In the genomic region with DNA sequence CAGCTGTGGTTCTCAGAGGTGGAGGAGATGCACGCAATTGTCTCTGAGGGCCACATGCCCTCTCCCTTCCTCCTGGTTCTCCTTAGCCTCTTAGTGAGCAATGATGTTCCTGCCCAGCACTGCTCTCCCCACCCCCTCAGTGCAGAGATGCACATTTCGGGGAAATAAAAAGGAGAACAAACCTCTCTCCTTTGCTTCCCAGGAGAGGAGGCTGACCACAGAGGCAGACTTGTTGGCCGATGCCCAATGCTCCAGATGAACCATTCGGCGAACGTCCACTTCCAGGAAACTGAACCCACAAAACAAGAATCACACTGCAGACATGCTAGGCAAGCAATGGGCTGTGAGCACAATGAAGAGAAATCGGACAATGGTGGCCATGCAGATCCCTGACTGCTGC, we compare ENCODE assay signal across 10 mouse cellular contexts.
DNase-seq lines count a peak whose midpoint lies in the region; ATAC-seq and TF ChIP-seq lines count a peak whose summit lies in the region.
"Had no signal": no experiment of that assay in that cellular context is flagged by ENCODE, and none has a peak within 500 bp of the region (broad histone marks: within the 10 kb centered on the region; RNA-seq: fewer than 3 reads in every experiment).

No protein-coding gene starts in this region.

- H3K27me3 ChIP-seq in G1E (ENCODE audit: insufficient read depth, low read length) = no peaks in the 10 kb centered on the region
- H3K27me3 ChIP-seq: heart, embryonic 13.5 days; liver, embryonic 15.5 days had no signal

- TF ChIP-seq CTCF in G1E (IDR thresholded peaks at IDR 0.05; ENCODE audit: low read depth, low read length) = no peak

- H3K4me3 ChIP-seq in G1E (ENCODE audit: low read depth, low read length) = peak overlapping the region; percentile 17; the same call in 1 of the 2 replicates
- H3K4me3 ChIP-seq: heart, embryonic 13.5 days; left cerebral cortex, adult 2 months; liver, embryonic 15.5 days had no signal

- H3K9me3 ChIP-seq in G1E (replicated peaks) = no peaks in the 10 kb centered on the region
- H3K9me3 ChIP-seq: heart, embryonic 13.5 days; liver, embryonic 15.5 days had no signal

- no peaks in the 10 kb centered on the region for H3K36me3 ChIP-seq in G1E (replicated peaks)
- H3K36me3 ChIP-seq: heart, embryonic 13.5 days; liver, embryonic 15.5 days had no signal

- peaks cover 72% of the 10 kb centered on the region for H3K4me1 ChIP-seq in G1E (ENCODE audit: insufficient read depth, low read depth, low read length)

- 0 out of 2 replicates have a peak, but pooled peaks have one; percentile 29 for ATAC-seq in G1E (ENCODE audit: extremely low read depth, insufficient number of reproducible peaks, low FRiP score, poor library complexity, severe bottlenecking)

- DNase-seq in layer of hippocampus, adult 11-12 months (ENCODE audit: low spot score) = peak; percentile 60
- no peak for DNase-seq in layer of hippocampus, postnatal 25 days (ENCODE audit: extremely low spot score in 1 of 2, low spot score in 1 of 2)
- peak; percentile 60 for DNase-seq in G1E (ENCODE audit: low spot score)
- peak; percentile 68 for DNase-seq in gastrocnemius, adult 18-20 months (ENCODE audit: low spot score)
- peak; percentile 45 to 53 for DNase-seq in lung, postnatal 4 days
- no peak for DNase-seq in spleen, adult 12 weeks (ENCODE audit: low spot score)
- DNase-seq in cerebellum, adult 8-10 months = no peak

Comparison
In these comparisons a context has a peak if more than half of its experiments do, and no peak if none do; other contexts are left out.
1. DNase-seq: peak in layer of hippocampus, adult 11-12 months (single experiment), G1E (single experiment), gastrocnemius, adult 18-20 months (single experiment) and lung, postnatal 4 days (2 of 2); none in layer of hippocampus, postnatal 25 days (0 of 2), spleen, adult 12 weeks (single experiment) and cerebellum, adult 8-10 months (single experiment).